Mouse (Mus musculus) bone marrow, adult 2 months (tissue): ENCODE measurements at regions not wholly inside any gene's neighbourhood (a gene's known extent, or its start where the extent isn't known, plus 50 kb on each side); places are given as distances from the start of the nearest gene placed in this dataset.

Experiments
- H3K27ac ChIP-seq: fragments of 200-500 bp; 2 replicates; pipeline ENCODE4 v1.5.1; 2012; ENCODE audit warnings: low read depth, mild to moderate bottlenecking, control low read depth, inconsistent platforms, low read length; ENCODE audit not compliant: control insufficient read depth, poor library complexity, insufficient read depth
- H3K4me1 ChIP-seq: fragments of 200-500 bp; 2 replicates; pipeline ENCODE4 v1.6.1; 2011; ENCODE audit warnings: low read length; ENCODE audit not compliant: control insufficient read depth, insufficient read depth
- H3K4me3 ChIP-seq: fragments of 200-500 bp; replicated peaks from 2 replicates; pipeline ENCODE3; 2011; ENCODE audit warnings: mild to moderate bottlenecking, low read depth, low read length, control low read depth; ENCODE audit not compliant: control insufficient read depth
- CTCF ChIP-seq: fragments of 200-500 bp; IDR thresholded peaks from 2 replicates; pipeline ENCODE4 v1.5.1; 2011; ENCODE audit warnings: low read length, control low read depth; ENCODE audit not compliant: control insufficient read depth, insufficient read depth
- POLR2A ChIP-seq: fragments of 200-500 bp; IDR thresholded peaks from 2 replicates; pipeline ENCODE4 v1.6.1; 2011; ENCODE audit warnings: low read depth, mild to moderate bottlenecking, control low read depth, low read length, borderline replicate concordance; ENCODE audit not compliant: control insufficient read depth
- WGBS: fragments of 180-500 bp; shearing (Covaris S2); methylation state at CpG from one replicate; pipeline ENCODE4 v1.1.7; 2018; 5-methylcytosine and 5-hydroxymethylcytosine counted together

DNA sequence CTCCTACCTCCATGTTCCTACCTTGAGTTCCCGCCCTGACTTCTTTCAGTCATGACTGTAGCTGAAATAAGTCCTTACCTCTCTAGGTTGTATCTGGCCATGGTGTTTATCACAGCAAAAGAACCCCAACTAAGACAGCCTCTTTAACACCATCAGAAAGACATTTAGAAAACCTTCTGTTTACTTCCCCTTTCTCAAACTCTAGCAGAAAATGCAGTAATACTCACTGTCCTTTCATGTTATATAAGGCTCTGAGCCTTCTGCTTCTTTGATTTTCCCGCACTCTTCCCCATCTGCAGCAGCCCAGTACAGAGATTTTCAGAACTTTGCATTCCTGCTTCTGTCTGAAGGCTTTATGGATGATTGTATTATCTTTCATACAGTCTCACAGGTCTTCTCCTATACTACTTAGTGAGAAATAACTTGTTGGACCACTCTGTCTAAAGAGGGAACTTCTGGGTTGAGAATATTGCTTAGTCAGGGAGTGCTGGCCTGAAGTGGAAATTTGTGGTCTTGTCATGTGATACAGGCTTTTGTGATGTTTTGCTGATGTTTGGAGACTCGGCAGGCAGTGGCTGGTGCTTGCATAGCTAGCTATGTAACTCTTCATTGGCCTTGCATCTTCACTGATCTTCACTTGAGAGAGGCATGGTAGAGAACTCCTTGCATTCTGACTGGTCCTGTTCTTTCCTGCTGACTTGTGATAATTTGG is 197.9 kb upstream of the Mki67 start:
- no peak overlapping the region; the same call in 1 of the 2 replicates for H3K27ac ChIP-seq
- no peak overlapping the region for H3K4me3 ChIP-seq
- WGBS = 19% methylated on average over 3 of the region's 3 CpGs
- TF ChIP-seq CTCF = no peak
- no peak for TF ChIP-seq POLR2A
- no peaks in the 10 kb centered on the region for H3K4me1 ChIP-seq

DNA sequence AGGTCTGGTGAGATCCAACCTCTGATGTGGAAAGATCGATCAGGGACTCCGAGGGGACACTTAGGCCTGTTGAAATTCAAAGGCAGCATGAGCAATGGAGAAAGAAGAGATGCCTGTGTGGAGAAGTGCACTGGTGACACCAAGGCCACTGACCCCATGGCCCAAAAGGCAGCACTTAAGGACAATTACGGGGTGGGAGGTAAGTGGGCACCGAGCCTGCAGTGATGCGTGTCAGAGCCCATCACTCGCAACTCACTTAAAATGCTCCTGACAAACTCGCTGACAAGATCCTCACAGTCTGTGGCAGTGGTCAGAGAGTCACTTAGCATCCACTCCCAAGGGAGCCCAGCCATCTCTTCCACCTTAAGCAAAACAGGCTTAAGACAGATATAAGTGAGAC is 207.7 kb upstream of the Mki67 start:
- TF ChIP-seq POLR2A (no peak), CTCF (no peak)
- WGBS = 87% methylated on average over 7 of the region's 7 CpGs
- no peak overlapping the region for H3K4me3 ChIP-seq
- H3K27ac ChIP-seq = no peak overlapping the region
- H3K4me1 ChIP-seq = no peaks in the 10 kb centered on the region

DNA sequence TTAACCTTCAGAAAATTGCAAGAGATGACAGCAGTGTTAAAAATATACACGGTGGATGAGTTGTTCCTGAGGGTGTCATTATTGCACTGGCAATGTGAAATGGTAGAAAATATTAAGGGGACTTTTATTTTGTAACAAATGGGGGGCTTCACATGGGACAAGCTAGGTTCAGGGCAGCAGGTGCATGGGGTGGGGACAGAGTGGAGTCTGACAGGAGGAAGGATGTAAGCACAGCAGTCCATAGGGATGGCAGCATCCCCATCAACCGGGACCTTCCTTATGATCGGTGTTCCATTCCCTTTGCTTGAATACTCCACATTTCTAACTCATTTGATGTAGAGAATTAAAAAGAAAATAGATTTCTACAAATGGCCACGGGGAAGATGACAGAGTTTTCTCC is 208.5 kb upstream of the Mki67 start:
- TF ChIP-seq CTCF (no peak), POLR2A (no peak)
- WGBS = 82% methylated on average over 4 of the region's 4 CpGs
- Histone ChIP-seq H3K4me3 (no peak overlapping the region), H3K4me1 (no peaks in the 10 kb centered on the region), H3K27ac (no peak overlapping the region)

DNA sequence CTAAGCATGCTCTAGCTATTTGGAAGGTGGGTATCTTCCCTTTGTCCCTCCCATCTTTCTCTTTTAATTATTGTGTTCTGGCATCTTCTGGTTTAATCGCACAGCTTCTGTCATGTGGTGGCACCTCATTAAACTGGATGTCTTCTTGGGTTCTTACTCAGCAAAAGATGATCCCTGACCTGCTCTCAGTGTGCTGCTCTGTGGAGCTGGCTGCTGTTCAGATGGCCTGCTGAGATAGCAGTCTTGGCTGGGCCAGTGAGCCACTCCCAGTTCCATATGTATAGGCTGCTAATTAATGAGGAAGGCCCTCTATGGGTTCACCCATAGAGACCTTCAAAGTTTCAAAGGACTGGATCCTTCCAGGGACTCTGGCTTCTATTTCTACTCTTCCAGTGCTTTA is 213.9 kb upstream of the Mki67 start:
- WGBS = 89% methylated on average over 1 of the region's 1 CpGs
- Histone ChIP-seq H3K4me1 (no peaks in the 10 kb centered on the region), H3K4me3 (no peak overlapping the region), H3K27ac (no peak overlapping the region)
- TF ChIP-seq CTCF = no peak
- TF ChIP-seq POLR2A = no peak

DNA sequence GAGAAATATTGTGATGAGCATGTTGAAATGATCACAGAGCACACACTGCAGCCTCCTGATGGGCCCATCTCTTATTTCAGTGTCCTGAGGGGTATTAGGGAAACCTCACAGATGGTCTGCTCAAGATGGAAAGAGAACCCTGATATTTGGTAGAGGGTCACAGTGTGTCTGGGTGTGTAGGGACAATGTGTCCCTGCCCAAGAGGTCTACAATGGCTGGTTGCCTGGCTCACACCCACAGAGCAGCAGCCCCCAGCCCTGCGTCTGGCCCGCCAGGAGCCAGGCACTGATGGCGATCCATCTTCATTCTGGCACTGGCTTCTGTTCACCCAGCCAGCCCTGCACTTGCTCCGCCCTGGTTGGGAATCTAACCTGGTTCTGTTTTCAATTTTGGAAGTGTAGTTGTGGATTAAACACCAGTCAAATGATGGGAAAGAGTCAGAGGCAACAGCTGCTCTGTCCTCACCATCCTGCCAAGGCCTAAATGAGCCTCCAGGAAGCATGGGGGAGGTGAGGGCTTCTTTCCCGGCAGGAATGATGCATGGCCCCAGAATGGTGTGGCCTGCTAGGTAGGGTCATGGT is 216.5 kb upstream of the Mki67 start:
- TF ChIP-seq POLR2A (no peak), CTCF (no peak)
- no peaks in the 10 kb centered on the region for H3K4me1 ChIP-seq
- no peak overlapping the region for H3K4me3 ChIP-seq
- no peak overlapping the region for H3K27ac ChIP-seq
- WGBS = 84% methylated on average over 5 of the region's 5 CpGs

DNA sequence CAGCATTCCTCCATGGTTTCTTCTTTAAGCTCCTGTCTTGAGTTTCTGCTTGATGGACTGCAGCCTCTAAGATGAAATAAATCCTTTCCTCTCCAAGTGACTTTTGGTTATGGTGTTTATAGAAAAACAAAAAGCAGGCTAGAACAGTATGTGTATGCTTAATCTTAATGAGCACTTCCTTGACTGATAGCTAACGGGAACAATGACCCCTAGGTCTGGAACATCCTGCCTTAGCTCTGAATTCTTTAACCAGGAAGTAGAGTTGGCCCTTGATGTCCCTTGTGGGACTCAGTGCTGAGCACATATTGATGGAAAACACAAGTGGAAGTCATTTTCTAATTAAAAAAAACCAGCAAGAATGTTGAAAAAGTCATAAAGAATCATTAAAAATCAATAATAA is 219.0 kb upstream of the Mki67 start:
- Histone ChIP-seq H3K27ac (no peak overlapping the region), H3K4me1 (no peaks in the 10 kb centered on the region), H3K4me3 (no peak overlapping the region)
- WGBS = 54% methylated on average over 1 of the region's 1 CpGs
- no peak for TF ChIP-seq POLR2A
- TF ChIP-seq CTCF = no peak

DNA sequence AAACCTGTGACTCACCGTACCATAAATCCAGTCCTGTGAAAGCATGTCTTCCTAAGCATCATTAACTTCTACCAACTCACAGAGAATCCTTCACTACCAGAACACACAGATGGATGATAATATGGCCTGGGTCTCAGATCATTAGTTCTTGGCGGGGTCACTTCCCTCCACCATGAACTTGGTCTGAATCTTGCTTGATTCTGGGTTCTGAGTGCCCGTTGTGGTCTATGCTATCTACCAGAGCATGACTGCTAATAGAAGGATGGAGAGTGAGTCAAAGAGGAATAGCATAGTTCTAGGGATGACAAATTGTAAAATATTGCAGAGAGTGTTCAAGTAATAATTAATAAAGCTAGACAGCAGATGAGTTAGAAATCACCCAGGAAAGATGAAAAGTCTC is 221.3 kb upstream of the Mki67 start:
- TF ChIP-seq POLR2A (no peak), CTCF (no peak)
- no peaks in the 10 kb centered on the region for H3K4me1 ChIP-seq
- H3K27ac ChIP-seq = no peak overlapping the region
- no peak overlapping the region for H3K4me3 ChIP-seq
- WGBS = 80% methylated on average over 3 of the region's 3 CpGs

DNA sequence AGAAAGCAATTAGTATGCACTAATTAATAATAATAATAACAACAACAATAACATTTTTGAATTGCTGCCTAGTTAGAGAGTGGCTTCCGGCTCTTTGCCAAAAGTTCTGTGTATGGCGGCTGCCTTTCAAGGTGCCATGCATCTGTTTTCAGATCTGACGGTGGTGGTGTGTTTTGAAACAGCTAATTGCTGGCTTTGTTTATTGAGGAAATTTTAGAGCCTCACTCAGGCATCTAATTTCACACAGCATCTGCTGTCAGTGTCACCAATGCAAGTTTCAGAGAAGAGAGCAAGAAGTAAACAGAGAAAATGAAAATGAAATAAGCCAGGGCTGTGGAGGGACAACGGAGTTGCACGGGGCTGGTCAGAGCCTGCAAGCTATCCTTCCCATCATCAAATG is 223.2 kb upstream of the Mki67 start:
- no peak for TF ChIP-seq POLR2A
- TF ChIP-seq CTCF = no peak

More for the DNA sequence above, 223.2 kb upstream of the Mki67 start:
- Histone ChIP-seq H3K4me1 (no peaks in the 10 kb centered on the region), H3K27ac (no peak overlapping the region), H3K4me3 (no peak overlapping the region)
- WGBS = 86% methylated on average over 5 of the region's 5 CpGs
